15 mouse cellular contexts compared by ENCODE assay signal in genomic region chr2:139711640-139712039, GRCm38 (mm10).
"Had no signal": no experiment of that assay in that cellular context is flagged by ENCODE, and none has a peak within 500 bp of the region (broad histone marks: within the 10 kb centered on the region; RNA-seq: fewer than 3 reads in every experiment).

No protein-coding gene starts in this region.

- DNase-seq: kidney, adult 8-10 months; kidney, postnatal 25 days; lung, embryonic 14.5 days; lung, postnatal 10 days; lung, postnatal 4 days; right cerebral cortex, postnatal 14 days; thymus, adult 2 months; thymus, postnatal 25 days had no signal

- H3K36me3 ChIP-seq: limb, embryonic 10.5 days; liver, embryonic 15.5 days; midbrain, embryonic 10.5 days; stomach, embryonic 15.5 days had no signal

- H3K27ac ChIP-seq: left cerebral cortex, adult 2 months; limb, embryonic 10.5 days; liver, embryonic 15.5 days; midbrain, embryonic 10.5 days; stomach, embryonic 15.5 days had no signal

- ATAC-seq: intestine, postnatal 0 days had no signal

- H3K9ac ChIP-seq: liver, embryonic 15.5 days; lung, embryonic 14.5 days; stomach, embryonic 15.5 days had no signal

- H3K9me3 ChIP-seq: limb, embryonic 10.5 days; liver, embryonic 15.5 days; stomach, embryonic 15.5 days had no signal

- H3K4me1 ChIP-seq: limb, embryonic 10.5 days; liver, embryonic 15.5 days; midbrain, embryonic 10.5 days; stomach, embryonic 15.5 days had no signal

- H3K4me3 ChIP-seq: left cerebral cortex, adult 2 months; limb, embryonic 10.5 days; liver, embryonic 15.5 days; midbrain, embryonic 10.5 days; stomach, embryonic 15.5 days had no signal

- H3K27me3 ChIP-seq: liver, embryonic 15.5 days; stomach, embryonic 15.5 days had no signal

- H3K4me2 ChIP-seq: liver, embryonic 11.5 days; liver, embryonic 15.5 days; lung, embryonic 14.5 days; stomach, embryonic 15.5 days had no signal
